Mouse (Mus musculus): ENCODE data around the gene Ppfibp2.

The Ppfibp2 gene

DNA sequence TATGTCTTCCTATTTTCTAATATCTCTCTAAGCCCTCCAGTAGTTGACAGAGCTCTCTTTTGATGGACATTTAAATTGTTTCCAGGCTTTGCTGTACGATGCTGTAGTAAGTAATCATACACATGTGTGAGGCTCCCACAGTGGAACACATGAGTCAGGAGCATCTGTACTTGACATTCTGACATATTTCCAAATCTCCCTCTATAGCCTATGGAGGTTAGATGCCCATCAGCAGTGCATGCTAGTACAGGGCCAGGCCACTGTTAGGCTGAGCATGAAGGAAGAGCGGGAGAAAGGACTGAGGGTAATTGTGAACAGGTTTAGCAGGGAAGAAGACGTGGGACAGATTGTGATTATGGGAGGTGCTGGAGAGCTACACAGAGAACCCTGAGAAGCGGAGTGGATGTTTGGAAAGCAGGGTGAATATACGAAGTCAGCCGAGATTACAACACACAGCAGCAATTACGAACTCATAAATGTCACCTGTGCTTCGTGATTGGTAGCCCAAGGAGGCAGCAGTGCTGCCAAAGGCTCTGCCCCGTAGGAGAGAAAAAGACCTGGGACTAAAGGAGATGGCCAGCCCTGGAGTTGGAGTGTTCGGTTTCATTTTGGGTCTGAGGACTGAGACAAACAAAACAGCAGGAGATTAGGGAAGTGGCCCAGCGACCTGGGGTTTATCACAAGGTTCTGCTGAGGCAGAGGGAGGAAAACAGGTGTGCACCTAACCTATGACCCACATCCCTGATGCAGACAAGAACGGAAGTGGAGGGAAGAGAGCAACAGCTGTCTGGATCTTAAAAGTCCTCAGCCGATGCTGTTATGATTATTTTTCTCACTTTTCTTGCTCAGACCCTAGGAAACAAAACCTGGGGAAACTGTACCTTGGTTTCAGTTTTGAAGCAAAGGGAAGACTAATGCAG, 107.7 kb downstream of the Ppfibp2 start:
- no peak for DNase-seq

DNA sequence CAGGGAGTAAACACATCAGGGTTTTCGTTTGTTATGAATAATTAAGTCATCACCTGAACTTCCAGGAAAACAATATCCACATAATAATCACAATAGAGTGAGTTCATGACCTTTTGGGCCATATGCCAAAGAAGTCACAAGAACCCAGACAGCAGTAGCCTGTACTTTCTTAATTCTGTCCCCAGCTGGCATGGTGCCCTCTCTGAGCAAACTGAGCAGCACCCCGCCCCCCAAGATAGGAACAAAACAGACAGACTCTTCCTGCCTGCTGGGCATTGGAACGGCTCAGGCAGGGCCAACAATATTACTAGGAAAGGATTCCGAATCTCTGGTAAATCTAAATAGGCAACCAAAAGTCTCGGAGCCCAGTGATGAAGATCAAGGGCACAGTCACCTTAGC, 110.9 kb downstream of the Ppfibp2 start:
- DNase-seq: peak; percentile 49 to 64

DNA sequence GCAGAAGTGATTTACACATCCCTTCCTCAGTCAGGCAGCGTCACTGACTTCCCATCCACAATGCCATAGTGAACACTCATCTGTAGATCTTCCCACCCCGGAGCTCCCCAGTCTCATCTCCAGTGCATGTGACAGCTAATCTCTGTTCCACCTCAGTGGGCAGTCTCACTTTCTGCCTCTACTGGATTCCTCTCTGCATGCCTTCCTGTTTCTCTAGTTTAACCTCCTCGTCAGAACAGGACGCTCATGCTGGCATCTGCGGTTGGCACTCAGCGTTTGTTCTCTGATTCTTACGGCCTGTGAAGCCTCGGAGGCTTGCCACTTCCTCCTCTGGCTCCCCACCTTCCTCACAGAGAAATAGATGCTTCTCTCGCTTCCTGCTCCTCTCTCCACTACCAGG, 112.6 kb downstream of the Ppfibp2 start:
- no peak for DNase-seq

GRCm38 (mm10) chr7:107708491-107709112, 113.6 kb downstream of the Ppfibp2 start:
- peak; percentile 70 to 80 for DNase-seq

- DNase-seq: no peak
Observed at GRCm38 (mm10) chr7:107712743-107713142, 117.7 kb downstream of the Ppfibp2 start.

DNA sequence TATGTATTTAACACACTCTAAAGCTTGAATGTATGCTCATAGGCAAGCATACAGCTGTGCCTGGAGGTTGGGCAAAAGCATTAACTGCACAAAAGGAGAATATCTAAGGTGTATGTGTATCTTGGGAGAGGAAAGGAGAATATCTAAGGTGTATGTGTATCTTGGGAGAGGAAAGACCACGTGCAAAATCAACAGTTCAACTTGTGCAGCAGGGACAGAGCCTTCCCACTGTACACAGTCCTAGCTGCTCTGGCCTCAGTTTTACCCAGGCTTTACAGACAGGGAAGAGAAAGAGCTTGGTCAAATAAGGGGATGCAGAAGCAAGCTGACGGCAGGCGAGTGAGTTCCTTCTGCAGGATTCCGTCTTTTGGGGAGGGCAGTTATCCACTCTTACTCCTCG, 119.1 kb downstream of the Ppfibp2 start:
- DNase-seq: no peak

DNA sequence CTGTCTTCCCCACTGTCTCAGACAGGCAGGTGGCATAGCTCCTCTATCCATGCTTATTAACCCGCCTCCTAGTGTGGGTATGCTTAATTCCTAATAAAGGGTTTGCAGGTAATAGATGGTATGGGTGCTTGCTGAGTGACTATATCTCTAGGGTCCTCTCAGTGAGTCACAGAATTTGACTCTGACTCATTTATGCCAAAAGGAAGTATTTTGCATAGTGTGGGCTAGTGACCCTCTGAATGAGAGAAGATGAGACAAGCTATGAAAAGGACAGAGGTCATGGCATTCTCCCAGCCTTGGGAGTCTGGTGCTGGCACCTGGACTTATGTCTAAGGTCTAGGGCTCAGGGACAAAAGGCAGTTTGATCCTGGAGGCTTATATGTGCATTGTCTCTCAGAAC, 125.8 kb downstream of the Ppfibp2 start:
- DNase-seq: no peak

DNA sequence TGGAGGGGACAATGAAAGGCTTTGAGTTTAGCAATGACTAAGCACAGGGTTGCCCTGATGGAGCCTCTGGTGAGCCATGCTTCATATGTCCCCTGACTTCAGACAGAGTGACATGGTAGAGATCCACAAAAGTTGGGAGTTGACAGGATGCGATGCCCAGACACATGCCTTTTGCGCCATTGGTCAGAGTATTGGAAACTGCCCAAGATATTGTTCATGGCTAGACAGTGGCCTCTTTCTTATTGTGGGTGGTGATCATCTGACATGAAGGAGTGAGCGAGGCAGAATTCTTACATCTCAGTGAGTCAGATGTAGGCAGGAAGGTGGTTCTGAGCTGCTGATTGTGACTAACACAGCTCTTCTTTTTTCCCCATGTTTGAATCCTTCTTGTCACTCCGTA, 127.5 kb downstream of the Ppfibp2 start:
- DNase-seq: no peak

DNA sequence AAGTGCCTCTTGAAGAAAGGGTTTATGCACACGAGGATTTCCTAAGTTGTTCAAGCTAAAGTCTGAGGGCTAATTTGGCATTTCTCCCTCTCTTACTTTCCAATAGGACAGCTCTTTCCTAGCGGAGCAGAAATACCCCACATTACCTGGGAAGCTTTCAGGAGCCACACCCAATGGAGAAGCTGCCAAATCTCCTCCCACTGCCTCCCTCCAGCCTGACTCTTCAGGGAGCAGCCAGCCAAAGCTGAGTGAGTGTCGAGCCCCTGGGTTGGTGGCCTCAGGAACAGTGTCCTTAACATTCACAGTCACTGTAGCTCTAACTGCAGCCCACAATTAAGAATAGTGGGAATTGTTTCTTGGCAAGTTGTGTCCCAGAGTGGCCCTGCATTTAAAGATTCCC, 132.5 kb downstream of the Ppfibp2 start:
- DNase-seq: peak in 1 of 2 experiments; percentile 48

- DNase-seq: no peak
Observed at GRCm38 (mm10) chr7:107730587-107730986, 135.6 kb downstream of the Ppfibp2 start.

GRCm38 (mm10) chr7:107733162-107733561, 138.2 kb downstream of the Ppfibp2 start:
- no peak for DNase-seq

GRCm38 (mm10) chr7:107738726-107739125, 143.7 kb downstream of the Ppfibp2 start:
- peak; percentile 18 to 38 for DNase-seq

GRCm38 (mm10) chr7:107742963-107743465, 148.0 kb downstream of the Ppfibp2 start:
- DNase-seq: no peak

DNA sequence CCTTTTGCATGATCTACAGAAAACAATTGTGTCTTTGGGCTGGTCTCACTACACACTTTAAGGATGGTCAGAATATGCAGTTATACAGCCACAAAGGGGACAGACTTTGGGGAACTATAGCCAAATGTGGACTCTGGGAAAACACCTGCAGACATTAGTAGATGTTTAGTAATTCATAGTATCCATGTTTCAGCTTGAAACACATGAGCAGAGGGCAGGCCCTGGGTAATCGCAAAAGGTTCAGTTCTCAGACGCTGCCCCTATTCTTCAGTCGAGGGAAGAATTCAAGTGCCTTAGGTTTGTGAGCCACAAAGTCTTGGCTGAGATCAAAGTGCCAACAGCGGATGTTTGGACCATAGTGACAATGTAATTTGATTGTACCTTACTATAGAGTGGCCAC, 149.4 kb downstream of the Ppfibp2 start:
- DNase-seq: no peak

- DNase-seq: no peak
Observed at GRCm38 (mm10) chr7:107745111-107745510, 150.1 kb downstream of the Ppfibp2 start.

DNA sequence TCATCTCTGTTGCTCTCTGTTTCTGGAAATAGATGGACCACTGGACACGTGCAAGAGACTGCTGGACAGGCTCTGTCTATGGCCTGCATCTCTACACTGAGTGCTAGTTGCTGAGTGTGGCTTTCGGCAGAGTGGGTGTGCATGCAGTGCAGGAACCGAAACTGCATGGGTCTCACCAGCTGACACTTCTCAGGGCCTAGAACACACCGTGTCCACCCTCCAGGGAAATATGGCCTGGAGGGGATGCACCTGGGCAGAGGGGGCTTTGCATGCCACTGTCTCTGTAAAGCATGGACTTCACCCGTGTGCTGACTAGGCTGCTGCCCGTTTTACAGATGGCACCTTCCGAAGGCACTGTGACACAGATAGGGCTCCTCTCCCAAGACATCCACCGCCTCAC, 151.0 kb downstream of the Ppfibp2 start:
- no peak for DNase-seq

DNA sequence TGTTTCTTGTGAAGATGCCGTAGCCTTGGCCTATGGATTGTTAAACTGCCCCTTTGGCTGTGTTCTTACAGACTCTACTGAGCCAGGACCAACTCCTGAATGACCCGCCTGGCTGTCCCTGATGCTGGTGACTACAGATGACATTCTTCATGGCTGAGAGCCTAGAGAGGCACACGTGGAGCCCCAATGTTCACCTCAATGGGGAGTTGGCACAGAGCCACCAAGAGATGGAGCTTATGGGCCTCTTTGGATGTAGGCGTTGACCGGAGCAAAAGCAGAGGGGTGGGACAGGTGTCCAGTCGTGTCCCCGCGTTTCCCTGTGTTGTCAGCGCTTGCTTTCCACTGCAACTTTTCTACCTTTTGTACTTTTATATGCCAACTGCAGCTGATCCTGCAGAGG, 152.5 kb downstream of the Ppfibp2 start:
- DNase-seq: no peak

GRCm38 (mm10) chr7:107747954-107748353, 152.9 kb downstream of the Ppfibp2 start:
- DNase-seq: peak; percentile 44 to 82

DNA sequence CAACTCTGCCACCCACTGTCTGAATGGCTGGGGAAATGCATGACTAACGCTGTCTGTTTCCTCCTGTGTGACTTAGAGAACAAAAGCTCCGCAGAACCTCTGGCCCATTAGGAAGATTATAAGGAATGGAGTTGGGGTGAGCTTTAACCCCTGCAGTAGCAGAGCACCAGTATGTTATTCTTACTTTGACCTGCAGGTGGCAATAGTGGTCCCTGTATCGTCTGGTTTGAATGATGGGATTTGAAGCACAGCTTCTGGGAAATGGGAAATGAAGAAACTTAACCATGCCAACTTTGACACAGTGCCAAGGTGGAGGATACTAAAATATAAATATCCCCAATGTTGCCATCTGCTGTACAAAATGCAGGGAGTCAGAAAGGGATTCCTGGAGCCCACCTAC, 154.3 kb downstream of the Ppfibp2 start:
- DNase-seq: peak; percentile 42 to 47

GRCm38 (mm10) chr7:107749721-107750120, 154.7 kb downstream of the Ppfibp2 start:
- DNase-seq: no peak

DNA sequence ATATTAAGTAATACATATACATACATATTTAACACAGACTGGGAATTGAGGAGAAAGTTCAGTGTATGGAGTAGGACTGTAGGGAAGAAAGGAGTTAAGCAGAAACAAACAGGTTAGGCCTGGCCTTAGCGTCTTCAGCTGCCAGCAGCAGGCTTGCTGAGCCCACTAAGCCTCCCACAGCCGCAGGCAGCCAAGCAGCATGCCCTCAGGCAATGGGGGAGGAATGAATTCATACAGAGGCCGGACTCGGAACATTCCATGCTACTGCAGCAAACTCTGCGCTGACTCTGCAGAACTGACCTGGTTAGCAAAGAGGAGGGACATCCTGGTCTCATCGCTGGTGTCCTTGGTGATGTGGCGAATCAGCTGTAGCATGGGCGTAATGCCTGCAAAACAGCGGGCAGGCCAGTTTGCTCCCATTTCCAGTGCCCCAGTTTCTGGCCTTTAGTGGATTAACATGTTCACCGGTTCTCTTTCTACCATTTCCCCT, 157.1 kb downstream of the Ppfibp2 start:
- DNase-seq: peak; percentile 6 to 14

DNA sequence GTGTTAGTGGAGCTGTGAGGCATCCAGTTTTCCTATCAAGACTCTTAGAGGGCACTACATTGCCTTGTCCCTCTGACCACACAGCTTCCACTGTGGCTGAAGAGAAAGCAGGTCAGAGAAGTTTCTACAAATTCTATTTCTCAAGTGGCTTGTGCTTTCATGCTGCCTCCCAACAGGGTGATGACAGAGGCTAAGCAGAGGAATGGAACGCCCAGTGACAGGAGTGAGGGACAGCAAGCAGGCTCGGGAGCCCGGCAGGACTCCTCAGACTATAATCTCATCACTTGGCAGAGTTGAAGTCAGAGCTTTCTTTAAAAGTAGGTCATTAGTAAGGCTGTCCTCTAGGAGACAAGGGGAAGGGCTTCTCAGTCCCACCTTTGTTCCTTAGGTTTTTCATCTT, 160.9 kb downstream of the Ppfibp2 start:
- no peak for DNase-seq

DNA sequence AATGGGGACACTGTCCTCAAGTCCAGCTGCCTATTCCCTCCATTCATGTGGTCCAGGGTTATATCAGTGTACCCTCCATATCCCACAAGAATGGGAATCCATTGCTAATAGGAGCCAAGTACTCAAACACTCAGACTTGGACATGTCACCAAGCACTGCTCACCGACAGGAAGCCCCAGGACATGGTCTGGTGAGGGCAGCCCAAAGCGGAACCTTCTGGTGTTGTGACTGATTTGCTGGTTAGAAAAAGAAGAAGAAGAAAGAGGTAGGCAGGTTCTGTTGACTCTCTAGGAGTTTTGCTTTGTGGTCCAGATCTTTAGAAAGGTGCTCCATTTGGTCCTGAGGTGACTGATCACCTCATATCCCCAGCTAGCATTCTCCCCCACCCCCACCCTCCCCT, 161.7 kb downstream of the Ppfibp2 start:
- DNase-seq: no peak

Data from kidney, postnatal 36 days (tissue).